Mouse (Mus musculus) heart, postnatal 0 days (tissue): ENCODE measurements around the gene Selenoi. TPM values are rescaled to one million over a fixed set of nuclear protein-coding genes. Genes with fewer than 3 reads are reported as not detected.

Source experiments
- ATAC-seq: fragments of 200-750 bp; cut with Nextera tagmentation; 2 replicates; pipeline ENCODE4 v1.8.0; 2017; ENCODE audit warnings: low read depth, moderate number of reproducible peaks, moderate library complexity; ENCODE audit not compliant: insufficient read depth
- DNase-seq: peaks from one replicate; pipeline ENCODE4 v3.0.0-alpha.2; 2016; ENCODE audit warnings: low spot score
- H3K27ac ChIP-seq: fragments of 300-500 bp; sonication (generic); 2 replicates; pipeline ENCODE4 v1.5.1; 2014; ENCODE audit warnings: low read depth, mild to moderate bottlenecking
- H3K27me3 ChIP-seq: fragments of 300-500 bp; sonication (generic); 2 replicates; pipeline ENCODE4 v1.6.1; 2014; ENCODE audit warnings: low read length, mixed read lengths; ENCODE audit not compliant: control insufficient read depth, insufficient read depth
- H3K36me3 ChIP-seq: fragments of 300-500 bp; sonication (generic); replicated peaks from 2 replicates; pipeline ENCODE4 v1.6.1; 2014; ENCODE audit warnings: low read length, mixed read lengths; ENCODE audit not compliant: control insufficient read depth, insufficient read depth
- H3K4me1 ChIP-seq: fragments of 300-500 bp; sonication (generic); 2 replicates; pipeline ENCODE4 v1.6.1; 2014; ENCODE audit warnings: antibody characterized with exemption; ENCODE audit not compliant: control insufficient read depth, insufficient read depth
- H3K4me2 ChIP-seq: fragments of 300-500 bp; sonication (generic); 2 replicates; pipeline ENCODE4 v1.6.1; 2014; ENCODE audit warnings: low read depth, mild to moderate bottlenecking, low read length, moderate library complexity
- H3K4me3 ChIP-seq: fragments of 300-500 bp; sonication (generic); 2 replicates; pipeline ENCODE4 v1.5.1; 2014; ENCODE audit warnings: low read depth, low read length
- H3K9ac ChIP-seq: fragments of 300-500 bp; sonication (generic); replicated peaks from 2 replicates; pipeline ENCODE4 v1.6.1; 2014; ENCODE audit warnings: low read depth, low read length, mixed read lengths
- H3K9me3 ChIP-seq: fragments of 300-500 bp; sonication (generic); replicated peaks from 2 replicates; pipeline ENCODE4 v1.6.1; 2016; ENCODE audit warnings: low read length; ENCODE audit not compliant: control insufficient read depth
- CTCF ChIP-seq: IDR thresholded peaks from 2 replicates; pipeline ENCODE4 v1.5.1; 2016; ENCODE audit warnings: antibody characterized with exemption, control low read depth, low read depth
- EP300 ChIP-seq: IDR thresholded peaks from 2 replicates; pipeline ENCODE4 v1.6.1; 2016; ENCODE audit warnings: antibody characterized with exemption, low read depth
- WGBS: fragments of 180-500 bp; shearing (Covaris S2); extraction: QIAGEN DNeasy Blood & Tissue Kit; methylation state at CpG from one replicate; pipeline ENCODE4 v1.1.7; 2014; 5-methylcytosine and 5-hydroxymethylcytosine counted together
- polyA plus RNA-seq: library from polyadenylated mRNA; unstranded; fragments of >200 nt; fragmentation: Nextera tagmentation; extraction: Ambion mirVana; gene quantifications from 2 replicates; pipeline ENCODE4 v1.2.1, GENCODE M21; 2015
- total RNA-seq: library from RNA; depleted of rRNA; stranded (reverse); fragments of >200 nt; gene quantifications from 2 replicates; pipeline ENCODE4 v1.2.3, GENCODE M21; 2014; ENCODE audit warnings: low replicate concordance; rRNA removed

The Selenoi gene
- total RNA-seq, result 49.1 and 76.1 TPM in 2 replicates
- 7.3 and 9.4 TPM in 2 replicates for polyA plus RNA-seq

DNA sequence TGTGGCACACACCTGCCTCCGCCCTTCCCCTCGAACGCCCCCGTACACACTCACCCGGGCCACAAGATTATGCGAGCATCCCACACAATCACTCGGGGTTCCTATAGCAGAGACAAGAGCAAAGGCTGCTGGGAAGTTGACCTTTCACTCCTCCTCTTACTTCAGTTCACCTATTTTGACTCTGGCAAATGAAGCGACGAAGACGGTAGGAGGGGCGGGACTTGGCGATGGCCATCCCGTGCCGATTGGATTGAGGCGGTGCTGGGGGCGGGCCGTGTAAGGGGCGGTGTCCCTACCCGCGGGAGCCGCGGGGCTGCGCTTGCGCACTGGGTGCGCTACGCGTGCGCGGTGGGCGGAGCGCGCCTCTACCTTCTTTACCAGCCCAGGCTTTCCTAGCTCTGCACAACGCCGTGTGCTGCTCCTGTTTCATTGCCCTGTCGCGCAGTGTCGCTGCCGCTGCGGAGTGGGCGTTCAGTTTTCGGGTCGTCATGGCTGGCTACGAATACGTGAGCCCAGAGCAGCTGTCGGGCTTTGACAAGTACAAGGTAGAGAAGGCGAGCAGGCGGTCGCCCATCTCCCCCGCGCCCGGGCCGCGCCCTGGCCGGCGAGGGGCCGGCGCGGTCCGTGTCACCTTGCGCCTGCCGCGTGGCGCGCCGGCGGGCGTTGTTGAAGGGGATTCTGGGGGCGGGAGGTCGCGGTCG, at the start of gene Selenoi:
TSS of gene Selenoi (plus strand) at position 311 of the 701 bp plus-strand sequence.
- ATAC-seq (peak; percentile 100), DNase-seq (peak; percentile 97)
- H3K9me3 ChIP-seq, result no peaks in the 10 kb centered on the region
- H3K4me2 ChIP-seq, result peak within 1 kb of the TSS; percentile 91
- WGBS, result 2% methylated on average over 64 of the region's 71 CpGs
- H3K4me3 ChIP-seq, result peak within 1 kb of the TSS; percentile 76
- TF ChIP-seq EP300 (no peak), CTCF (no peak)
- no peaks in the 10 kb centered on the region for H3K27me3 ChIP-seq
- H3K36me3 ChIP-seq, result no peaks in the 10 kb centered on the region
- H3K4me1 ChIP-seq, result peaks cover 23% of the 10 kb centered on the region
- peak within 1 kb of the TSS; percentile 83 for H3K27ac ChIP-seq
- peak within 1 kb of the TSS; percentile 75 for H3K9ac ChIP-seq

- H3K4me3 ChIP-seq, result no peak overlapping the region
- DNase-seq (no peak), ATAC-seq (no peak)
- no peak overlapping the region for H3K9ac ChIP-seq
- H3K27me3 ChIP-seq, result no peaks in the 10 kb centered on the region
- no peaks in the 10 kb centered on the region for H3K9me3 ChIP-seq
- H3K4me1 ChIP-seq, result no peaks in the 10 kb centered on the region
- H3K36me3 ChIP-seq, result peaks cover 53% of the 10 kb centered on the region
- no peak overlapping the region for H3K4me2 ChIP-seq
- TF ChIP-seq EP300, result no peak
- no peak for TF ChIP-seq CTCF
- 82% methylated on average over 12 of the region's 12 CpGs for WGBS
- no peak overlapping the region for H3K27ac ChIP-seq
Measured at GRCm38 (mm10) chr5:30187687-30188485, 44.5 kb upstream of the Selenoi start.

- Histone ChIP-seq H3K27ac (no peak overlapping the region), H3K9me3 (no peaks in the 10 kb centered on the region), H3K4me1 (no peaks in the 10 kb centered on the region), H3K36me3 (peaks cover 16% of the 10 kb centered on the region), H3K9ac (no peak overlapping the region), H3K4me3 (no peak overlapping the region), H3K27me3 (no peaks in the 10 kb centered on the region), H3K4me2 (no peak overlapping the region)
- TF ChIP-seq EP300 (no peak), CTCF (peak; percentile 26; the same call in 1 of the 2 replicates)
- 62% methylated on average over 1 of the region's 1 CpGs for WGBS
- ATAC-seq, result no peak
- no peak for DNase-seq
Measured at GRCm38 (mm10) chr5:30192452-30192851, 39.9 kb upstream of the Selenoi start.

DNA sequence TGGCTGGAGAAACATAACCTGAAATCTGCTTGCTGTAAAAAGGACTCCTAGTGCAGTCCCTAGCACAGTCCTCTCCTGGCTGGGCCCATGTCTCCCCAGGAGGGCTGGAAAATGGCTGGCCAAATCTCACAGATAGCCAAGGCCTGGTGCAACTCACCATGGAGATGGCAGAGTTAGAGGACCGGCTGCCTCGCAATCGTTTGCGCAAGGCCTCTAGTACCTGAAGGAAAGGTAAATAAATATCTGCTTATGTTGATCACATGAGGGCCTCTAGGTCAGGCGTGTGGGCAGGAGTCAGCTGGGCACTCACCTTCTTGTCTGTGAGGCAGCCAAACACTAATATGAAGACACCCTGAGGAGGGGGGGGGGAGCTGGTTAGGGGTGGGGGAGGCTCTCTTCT, 37.0 kb upstream of the Selenoi start:
- WGBS, result 89% methylated on average over 5 of the region's 5 CpGs
- Histone ChIP-seq H3K27me3 (no peaks in the 10 kb centered on the region), H3K9ac (no peak overlapping the region), H3K9me3 (no peaks in the 10 kb centered on the region), H3K4me1 (no peaks in the 10 kb centered on the region), H3K4me3 (no peak overlapping the region), H3K4me2 (no peak overlapping the region), H3K27ac (no peak overlapping the region), H3K36me3 (no peaks in the 10 kb centered on the region)
- DNase-seq (no peak), ATAC-seq (no peak)
- TF ChIP-seq CTCF, result no peak
- no peak for TF ChIP-seq EP300

DNA sequence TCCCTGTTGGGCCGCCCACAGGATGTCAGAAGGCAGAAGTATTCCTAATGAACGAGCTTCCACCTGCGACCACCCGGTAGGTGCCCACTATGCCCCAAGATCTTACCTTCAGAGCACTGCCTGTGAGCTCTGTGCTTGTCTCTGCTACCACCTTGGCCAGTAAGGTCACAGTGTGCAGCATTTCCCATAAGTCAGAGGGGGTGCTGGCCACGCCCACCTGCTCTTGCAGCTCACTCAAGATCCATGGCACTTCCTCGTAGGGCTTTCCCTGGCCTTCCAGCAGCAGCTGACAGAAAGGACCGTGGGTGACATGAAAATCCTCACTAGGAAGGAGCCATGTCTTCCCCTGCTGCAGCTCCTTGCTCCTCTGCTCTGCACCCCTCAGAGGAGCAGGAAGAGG, 34.1 kb upstream of the Selenoi start:
- Histone ChIP-seq H3K4me2 (no peak overlapping the region), H3K9me3 (no peaks in the 10 kb centered on the region), H3K4me1 (no peaks in the 10 kb centered on the region), H3K9ac (no peak overlapping the region), H3K27ac (no peak overlapping the region), H3K27me3 (no peaks in the 10 kb centered on the region), H3K4me3 (no peak overlapping the region), H3K36me3 (no peaks in the 10 kb centered on the region)
- TF ChIP-seq EP300 (no peak), CTCF (no peak)
- DNase-seq, result no peak
- WGBS, result 66% methylated on average over 7 of the region's 7 CpGs
- ATAC-seq, result no peak
